Mouse (Mus musculus) embryo, embryonic 11 days (tissue): ENCODE measurements at regions not wholly inside any gene's neighbourhood (a gene's known extent, or its start where the extent isn't known, plus 50 kb on each side); places are given as distances from the start of the nearest gene placed in this dataset.

Source experiments
- DNase-seq: peaks from one replicate; pipeline ENCODE4 v3.0.0-alpha.2; 2015

GRCm38 (mm10) chr8:17594607-17595006 lies 1383.4 kb downstream of the Defb40 start:
- no peak for DNase-seq

- DNase-seq = no peak
These were observed 1387.9 kb downstream of the Defb40 start for GRCm38 (mm10) chr8:17590135-17590534.

GRCm38 (mm10) chr8:17588189-17588588 lies 1389.9 kb downstream of the Defb40 start:
- no peak for DNase-seq

- DNase-seq = no peak
These were observed 1390.7 kb downstream of the Defb40 start for GRCm38 (mm10) chr8:17587261-17587861.
